ENCODE assay signal across 8 mouse cellular contexts in the genomic region with DNA sequence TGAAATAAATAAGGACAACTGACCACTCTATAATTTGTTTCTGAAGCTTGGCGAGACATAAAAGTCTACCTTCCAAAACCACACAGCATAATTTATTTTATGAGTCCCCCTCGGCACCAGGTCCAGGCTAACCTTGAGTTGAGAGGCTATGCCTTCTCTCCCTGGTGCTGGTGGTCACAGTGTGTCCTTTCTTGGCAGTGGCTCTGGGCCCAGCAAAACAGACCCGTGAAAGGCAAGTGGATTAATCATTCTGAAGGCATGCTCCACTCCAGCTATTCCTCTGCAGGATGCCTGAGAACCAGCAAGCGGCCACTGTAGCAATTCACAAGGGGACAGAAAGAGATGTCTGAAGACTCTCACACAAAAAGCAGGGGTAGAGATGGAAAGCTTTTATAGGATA.
DNase-seq lines count a peak whose midpoint lies in the region; ATAC-seq and TF ChIP-seq lines count a peak whose summit lies in the region.

No protein-coding gene starts in this region.

- peak; percentile 85; the same call in 1 of the 2 replicates for ATAC-seq in frontal cortex, adult (ENCODE audit: low TSS enrichment)
- ATAC-seq in embryonic facial prominence, embryonic 15.5 days (ENCODE audit: insufficient number of reproducible peaks, low FRiP score, low TSS enrichment, low read depth): no peak
- peak; percentile 79; the same call in 1 of the 2 replicates for ATAC-seq in midbrain, postnatal 0 days (ENCODE audit: low FRiP score)
- ATAC-seq in stomach, postnatal 0 days (ENCODE audit: low FRiP score, low TSS enrichment): no peak

- TF ChIP-seq EP300 in stomach, postnatal 0 days (optimal IDR thresholded peaks at IDR 0.05): no peak

- no peak overlapping the region for H3K9ac ChIP-seq in embryonic facial prominence, embryonic 15.5 days
- no peak overlapping the region for H3K9ac ChIP-seq in midbrain, postnatal 0 days (replicated peaks; ENCODE audit: low read length, poor library complexity, severe bottlenecking)
- no peak overlapping the region for H3K9ac ChIP-seq in stomach, postnatal 0 days (ENCODE audit: low read length)

- 58% methylated on average over 4 of the region's 4 CpGs for whole genome bisulfite sequencing in embryonic facial prominence, embryonic 15.5 days
- WGBS in midbrain, postnatal 0 days: 42% methylated on average over 4 of the region's 4 CpGs
- 62% methylated on average over 4 of the region's 4 CpGs for WGBS in stomach, postnatal 0 days

- H3K27me3 ChIP-seq in embryonic facial prominence, embryonic 15.5 days: no peaks in the 10 kb centered on the region
- 0 out of 2 replicates have a peak, but pooled peaks cover 3% of the 10 kb centered on the region for H3K27me3 ChIP-seq in midbrain, postnatal 0 days (ENCODE audit: insufficient read depth, low read length)
- no peaks in the 10 kb centered on the region for H3K27me3 ChIP-seq in stomach, postnatal 0 days (ENCODE audit: control insufficient read depth, insufficient read depth, low read length)

- no peak for DNase-seq in frontal cortex, postnatal 25 days (ENCODE audit: low spot score in 2 of 2)
- peak; percentile 62 for DNase-seq in adrenal gland, adult 2 months
- peak; percentile 18 to 49 for DNase-seq in layer of hippocampus, adult 2 months (ENCODE audit: low spot score in 2 of 2)
- peak; percentile 88 for DNase-seq in midbrain, postnatal 0 days (ENCODE audit: low spot score)
- no peak for DNase-seq in stomach, postnatal 0 days (ENCODE audit: low spot score)
- no peak for DNase-seq in ovary, postnatal 10 days (ENCODE audit: low spot score)

- H3K4me1 ChIP-seq in embryonic facial prominence, embryonic 15.5 days: peaks cover 18% of the 10 kb centered on the region; the same call in 1 of the 2 replicates
- H3K4me1 ChIP-seq in midbrain, postnatal 0 days (ENCODE audit: insufficient read depth, low read length): peaks cover 5% of the 10 kb centered on the region; the same call in 1 of the 2 replicates
- peaks cover 5% of the 10 kb centered on the region; the same call in 1 of the 2 replicates for H3K4me1 ChIP-seq in stomach, postnatal 0 days (replicated peaks; ENCODE audit: control insufficient read depth, insufficient read depth)

- TF ChIP-seq CTCF in layer of hippocampus, adult 2 months (conservative IDR thresholded peaks at IDR 0.05): peak; percentile 25; the same call in 1 of the 2 replicates
- peak; percentile 26 for TF ChIP-seq CTCF in midbrain, postnatal 0 days (IDR thresholded peaks at IDR 0.05)
- no peak for TF ChIP-seq CTCF in stomach, postnatal 0 days (IDR thresholded peaks at IDR 0.05; ENCODE audit: low read depth)

- H3K4me2 ChIP-seq in embryonic facial prominence, embryonic 15.5 days (replicated peaks): no peak overlapping the region
- H3K4me2 ChIP-seq in midbrain, postnatal 0 days (ENCODE audit: low read depth, low read length, poor library complexity, severe bottlenecking): no peak overlapping the region
- no peak overlapping the region for H3K4me2 ChIP-seq in stomach, postnatal 0 days (replicated peaks; ENCODE audit: low read depth)

- H3K4me3 ChIP-seq in embryonic facial prominence, embryonic 15.5 days (replicated peaks): no peak overlapping the region
- no peak overlapping the region for H3K4me3 ChIP-seq in layer of hippocampus, adult 2 months
- H3K4me3 ChIP-seq in midbrain, postnatal 0 days (ENCODE audit: low read depth, low read length): no peak overlapping the region
- no peak overlapping the region for H3K4me3 ChIP-seq in stomach, postnatal 0 days (ENCODE audit: low read depth, low read length)

- H3K27ac ChIP-seq in embryonic facial prominence, embryonic 15.5 days (replicated peaks): peak overlapping the region; percentile 6; the same call in 1 of the 2 replicates
- peak overlapping the region; percentile 83 for H3K27ac ChIP-seq in layer of hippocampus, adult 2 months
- peak overlapping the region; percentile 65 for H3K27ac ChIP-seq in midbrain, postnatal 0 days (ENCODE audit: low read depth, low read length)
- H3K27ac ChIP-seq in stomach, postnatal 0 days (replicated peaks): no peak overlapping the region

- no peaks in the 10 kb centered on the region for H3K36me3 ChIP-seq in embryonic facial prominence, embryonic 15.5 days
- no peaks in the 10 kb centered on the region for H3K36me3 ChIP-seq in midbrain, postnatal 0 days (ENCODE audit: insufficient read depth, low read length)
- H3K36me3 ChIP-seq in stomach, postnatal 0 days (ENCODE audit: control insufficient read depth, insufficient read depth, low read length): no peaks in the 10 kb centered on the region

- H3K9me3 ChIP-seq in embryonic facial prominence, embryonic 15.5 days (replicated peaks): no peaks in the 10 kb centered on the region
- no peaks in the 10 kb centered on the region for H3K9me3 ChIP-seq in midbrain, postnatal 0 days (ENCODE audit: low read length)
- H3K9me3 ChIP-seq in stomach, postnatal 0 days (ENCODE audit: control insufficient read depth, low read length): no peaks in the 10 kb centered on the region

Comparison
In these comparisons a context has a peak if more than half of its experiments do, and no peak if none do; other contexts are left out.
1. ATAC-seq: peak in frontal cortex, adult (single experiment) and midbrain, postnatal 0 days (single experiment); none in embryonic facial prominence, embryonic 15.5 days (single experiment) and stomach, postnatal 0 days (single experiment).
2. DNase-seq: peak in adrenal gland, adult 2 months (single experiment), layer of hippocampus, adult 2 months (2 of 2) and midbrain, postnatal 0 days (single experiment); none in frontal cortex, postnatal 25 days (0 of 2), stomach, postnatal 0 days (single experiment) and ovary, postnatal 10 days (single experiment).